Mouse (Mus musculus): ENCODE measurements around the gene Camkk2.

The Camkk2 gene

DNA sequence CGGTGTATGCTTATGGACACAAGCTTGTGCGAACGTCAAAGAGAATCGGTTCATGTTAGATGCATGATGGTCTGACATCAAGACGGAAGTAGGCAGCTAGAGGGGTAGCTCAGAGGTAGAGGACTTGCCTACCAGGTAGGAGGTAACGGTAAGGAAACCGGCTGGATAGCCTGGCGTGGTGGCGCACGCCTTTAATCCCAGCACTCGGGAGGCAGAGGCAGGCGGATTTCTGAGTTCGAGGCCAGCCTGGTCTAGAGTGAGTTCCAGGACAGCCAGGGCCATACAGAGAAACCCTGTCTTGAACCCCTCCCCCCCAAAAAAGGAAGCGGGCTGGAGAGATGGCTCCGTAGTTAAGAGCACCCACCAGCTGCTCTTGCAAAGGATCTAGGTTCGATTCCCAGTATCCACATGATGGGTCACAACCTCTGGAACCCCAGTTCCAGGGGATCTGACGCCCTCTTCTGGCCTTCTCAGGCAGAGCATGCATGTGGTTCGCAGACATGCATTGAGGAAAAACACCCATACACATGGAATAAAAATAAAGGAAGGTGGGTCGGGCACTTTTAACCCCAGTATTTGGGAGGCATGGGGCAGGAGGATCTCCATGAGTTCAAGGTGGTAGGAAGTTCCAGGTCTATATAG lies 1.7 kb upstream of the Camkk2 start:
- no peak for DNase-seq

DNA sequence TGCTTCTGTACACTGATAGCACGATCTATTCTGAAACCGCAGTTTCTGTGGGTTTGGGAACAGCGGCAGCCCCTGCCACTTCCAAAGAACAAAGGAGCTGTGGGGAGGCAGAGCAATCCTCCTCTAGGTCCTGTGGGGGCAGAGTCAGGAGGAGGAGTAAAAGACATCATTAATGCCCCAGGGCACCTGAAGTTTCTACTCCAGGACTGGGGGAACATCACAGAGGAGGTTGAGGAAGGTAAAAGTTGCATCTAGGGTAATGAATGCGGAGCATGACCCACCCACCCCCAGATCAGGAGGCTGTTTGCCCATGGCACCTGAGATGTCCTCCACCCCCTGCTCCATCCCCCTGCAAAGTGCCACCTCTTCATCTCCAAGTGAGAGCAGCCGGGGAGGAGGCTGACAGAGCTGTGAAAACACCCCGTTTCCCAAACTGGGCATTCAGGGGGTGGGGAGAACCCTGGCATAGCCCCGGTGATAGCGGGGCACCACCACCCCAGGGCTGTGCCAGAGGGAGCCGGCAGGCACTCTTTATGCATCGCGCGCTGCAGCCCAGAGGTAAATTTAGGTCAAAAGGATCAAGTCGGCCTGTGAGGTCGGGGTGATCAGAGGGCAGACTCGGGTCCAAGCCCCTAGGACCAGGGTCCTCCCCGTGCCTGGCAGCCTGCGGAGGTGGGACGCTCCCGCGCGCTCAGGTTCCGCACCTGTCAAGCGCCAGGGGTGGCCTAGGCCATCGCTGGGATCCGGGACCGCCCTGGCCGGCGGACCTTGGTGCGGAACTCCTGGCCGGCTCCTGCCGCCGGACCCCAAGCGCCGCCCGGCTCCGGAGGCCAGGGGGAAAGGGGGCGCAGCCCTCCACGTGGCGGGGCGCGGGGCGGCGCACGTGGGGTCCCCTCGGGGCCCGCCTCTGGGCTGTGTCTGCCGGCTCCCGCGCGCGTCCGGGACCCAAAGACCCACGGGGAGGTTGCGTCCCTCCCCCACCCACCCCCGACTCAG lies 680 bp downstream of the Camkk2 start:
- DNase-seq, result no peak

GRCm38 (mm10) chr5:122777322-122777721 lies 1.9 kb downstream of the Camkk2 start:
- DNase-seq, result no peak

- no peak for DNase-seq
Observed at GRCm38 (mm10) chr5:122775646-122776286, 3.4 kb downstream of the Camkk2 start.

DNA sequence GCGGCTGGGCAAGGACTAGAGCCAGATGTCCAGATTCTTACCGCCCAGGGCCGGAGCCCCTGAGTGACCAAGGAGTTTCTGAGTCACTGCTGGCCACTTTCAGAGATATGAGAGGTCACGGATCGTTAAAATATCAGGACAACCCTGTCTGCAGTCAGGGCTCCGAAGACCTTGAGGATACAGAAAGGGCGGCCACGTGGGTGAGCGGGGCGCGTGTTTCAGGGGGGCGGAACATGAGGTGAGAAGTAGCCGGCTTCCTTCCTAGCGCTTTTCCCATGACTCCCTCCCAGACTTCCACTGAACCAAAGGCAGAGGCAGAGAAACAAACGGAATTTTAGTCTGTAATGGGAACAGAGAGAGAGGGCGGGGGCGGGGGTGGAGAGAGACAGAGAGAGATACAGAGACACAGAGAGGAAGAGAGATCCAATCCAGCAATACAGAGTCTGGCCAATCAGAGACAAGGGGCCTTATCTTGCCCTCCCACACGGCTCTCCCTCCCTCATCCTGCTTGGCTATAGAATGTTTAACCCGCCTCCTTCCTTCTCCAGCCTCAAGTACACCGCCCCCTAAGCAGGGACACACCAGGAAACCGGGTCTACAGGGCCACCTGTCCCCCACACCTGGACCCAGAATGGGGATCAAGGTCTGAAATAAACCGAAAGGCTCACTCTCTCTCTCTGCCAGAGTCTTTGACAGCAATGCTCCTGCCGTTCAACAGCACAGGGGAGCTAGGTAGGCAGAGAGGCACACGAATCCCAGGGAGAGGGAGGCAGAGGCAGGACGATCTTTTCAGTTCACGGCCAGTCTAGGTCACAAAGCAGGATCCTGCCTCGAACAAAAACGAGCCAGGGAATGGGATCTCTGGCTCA lies 4.2 kb downstream of the Camkk2 start:
- DNase-seq, result no peak

GRCm38 (mm10) chr5:122773756-122774155 lies 5.5 kb downstream of the Camkk2 start:
- DNase-seq, result no peak

- DNase-seq, result no peak
Observed at GRCm38 (mm10) chr5:122771428-122771827, 7.8 kb downstream of the Camkk2 start.

DNA sequence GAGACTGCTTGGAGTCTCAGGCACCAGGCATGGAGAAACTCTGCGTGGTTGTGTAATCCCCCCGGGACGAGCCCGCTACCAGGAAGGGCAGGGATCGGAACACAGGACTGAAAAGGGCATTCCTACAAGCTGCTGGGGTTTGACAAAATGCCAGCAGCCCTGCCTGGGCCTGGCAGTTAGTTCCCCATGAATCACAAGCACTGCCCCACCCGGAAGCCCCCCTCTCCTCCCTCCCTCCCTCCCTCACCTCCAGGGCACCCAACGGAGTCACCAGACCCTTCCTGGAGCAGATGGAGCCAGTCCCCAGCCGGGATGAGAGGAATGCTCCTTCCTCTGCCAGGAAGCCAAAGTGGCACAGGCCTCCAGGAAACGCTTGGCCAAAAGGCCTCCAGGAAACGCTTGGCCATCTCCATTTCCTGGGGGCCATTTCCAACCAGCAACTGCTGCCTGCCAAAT lies 8.4 kb downstream of the Camkk2 start:
- peak; percentile 86 for DNase-seq

DNA sequence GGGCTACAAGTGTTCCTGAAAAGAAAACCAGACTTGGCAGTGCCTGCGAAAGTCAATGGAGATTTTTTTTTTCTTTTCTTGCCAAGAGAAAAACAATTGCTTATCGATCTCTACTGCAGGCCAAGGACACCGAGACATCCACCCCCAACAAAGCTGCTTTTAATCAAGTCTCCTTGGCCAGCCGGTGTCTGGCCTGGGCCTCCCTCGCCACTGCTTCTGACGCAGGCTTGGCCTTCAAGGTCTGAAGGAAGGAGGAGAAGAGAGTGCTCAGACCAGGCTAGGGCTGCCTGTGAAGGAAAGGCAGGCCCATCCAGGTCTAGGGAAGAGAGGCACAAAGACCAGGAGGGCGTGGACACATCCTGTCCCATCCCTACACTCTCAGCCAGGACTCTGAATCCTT lies 8.9 kb downstream of the Camkk2 start:
- peak; percentile 56 for DNase-seq

GRCm38 (mm10) chr5:122769101-122769568 lies 10.1 kb downstream of the Camkk2 start:
- DNase-seq, result no peak

- DNase-seq, result no peak
Observed at GRCm38 (mm10) chr5:122767283-122767682, 11.9 kb downstream of the Camkk2 start.

- DNase-seq, result peak; percentile 77
Observed at GRCm38 (mm10) chr5:122764032-122764464, 15.2 kb downstream of the Camkk2 start.

GRCm38 (mm10) chr5:122763271-122764031 lies 15.8 kb downstream of the Camkk2 start:
- no peak for DNase-seq

GRCm38 (mm10) chr5:122756680-122757079 lies 22.5 kb downstream of the Camkk2 start:
- no peak for DNase-seq

DNA sequence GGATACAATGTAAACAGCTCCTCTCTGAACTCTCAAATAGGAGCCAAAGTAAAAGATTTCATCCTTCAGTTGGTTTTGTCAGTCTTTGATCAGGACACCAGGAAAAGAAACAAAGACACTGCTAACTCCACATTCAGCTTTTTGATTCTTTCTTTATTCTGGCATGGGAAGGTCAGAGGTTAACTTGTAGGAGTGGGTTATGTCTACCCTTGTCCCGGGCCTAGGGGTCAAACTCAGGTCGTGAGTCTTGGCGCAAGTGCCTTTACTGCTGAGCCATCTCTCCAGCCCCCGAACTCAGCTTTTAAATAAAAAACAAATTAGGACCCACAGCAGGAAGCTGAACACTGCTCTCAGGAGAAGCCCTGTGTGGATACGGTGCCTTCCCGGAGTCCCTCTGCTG lies 23.1 kb downstream of the Camkk2 start:
- no peak for DNase-seq

DNA sequence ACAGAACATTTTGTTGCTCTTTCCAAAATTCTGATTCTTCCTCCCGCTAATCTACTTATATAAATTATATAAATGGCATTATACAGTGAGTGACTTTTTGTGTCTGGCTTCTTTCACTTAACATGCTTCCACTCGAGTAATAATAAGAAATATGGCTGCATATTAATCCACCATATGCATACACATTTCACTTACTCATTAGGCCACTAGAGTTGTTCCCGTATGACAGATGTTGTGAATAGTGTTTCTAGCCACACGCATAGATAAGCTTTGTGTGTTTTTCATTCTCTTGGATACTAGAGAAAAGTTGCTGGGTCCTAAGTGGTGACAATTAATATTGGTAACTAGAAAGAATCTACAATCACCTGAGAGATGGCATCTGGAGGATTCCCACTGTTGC lies 23.6 kb downstream of the Camkk2 start:
- no peak for DNase-seq

DNA sequence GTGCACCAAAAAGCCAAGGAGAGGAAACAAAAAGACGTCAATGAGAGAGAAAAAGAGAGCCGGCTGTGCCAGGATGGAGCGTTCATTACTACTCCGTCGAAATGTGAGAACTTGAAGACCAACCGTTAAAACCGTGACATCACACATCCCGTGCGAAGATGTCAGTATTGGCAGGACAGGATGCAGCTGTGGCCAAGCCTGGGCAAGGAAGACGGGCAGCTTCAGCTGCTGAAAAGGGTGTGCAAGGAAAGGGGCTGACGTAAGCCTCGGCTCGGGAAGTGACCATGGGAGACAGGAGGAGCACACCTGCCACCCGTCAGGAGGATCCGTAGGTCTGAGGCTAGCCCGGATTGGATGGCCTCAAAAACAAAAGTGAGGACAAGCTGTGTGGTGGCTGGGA lies 24.7 kb downstream of the Camkk2 start:
- peak; percentile 41 for DNase-seq

DNA sequence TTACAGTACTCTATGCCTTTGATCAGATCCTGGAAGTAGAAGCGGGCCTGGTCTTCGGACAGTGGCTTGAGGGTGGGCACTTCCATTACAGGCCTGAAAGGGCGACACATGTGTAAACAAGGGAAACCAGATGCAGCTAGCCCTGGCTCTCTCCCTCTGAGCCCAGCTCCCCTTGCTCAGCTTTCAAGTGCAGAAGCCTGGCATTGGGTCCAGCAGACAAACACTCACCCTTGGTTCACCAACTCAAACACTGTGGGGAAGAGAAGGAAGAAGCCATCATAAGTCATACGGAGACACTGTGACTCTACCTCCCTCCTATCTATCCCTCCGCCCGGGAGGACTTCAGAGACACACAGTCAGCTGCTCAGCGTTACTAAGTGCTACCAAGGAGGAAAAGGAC lies 31.3 kb downstream of the Camkk2 start:
- peak; percentile 88 for DNase-seq

DNA sequence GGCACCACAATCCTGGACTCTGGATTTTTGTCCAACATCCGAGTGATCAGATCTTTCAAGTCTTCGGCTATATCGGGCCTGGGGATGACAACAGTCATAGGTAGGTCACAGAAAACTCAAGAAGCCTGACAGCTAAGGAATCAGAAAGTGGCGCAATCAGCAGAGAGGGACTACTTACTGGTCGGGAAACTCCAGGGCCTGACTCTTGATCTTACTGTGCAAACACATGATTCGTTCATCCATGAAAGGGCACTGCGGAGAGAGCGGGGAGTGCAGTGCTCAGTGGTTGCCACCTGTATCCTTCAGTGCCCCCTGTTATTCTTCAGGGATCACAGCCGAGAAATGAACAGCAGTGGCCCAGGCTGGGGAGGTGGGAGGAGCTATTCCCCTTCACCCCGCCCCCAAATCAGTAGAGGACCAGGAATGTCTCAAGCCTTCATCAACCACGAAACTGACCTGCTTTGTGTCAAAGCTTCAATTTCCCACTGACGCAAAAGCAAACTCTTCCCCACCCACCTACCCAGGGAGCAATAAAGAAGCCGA lies 35.3 kb downstream of the Camkk2 start:
- no peak for DNase-seq

DNA sequence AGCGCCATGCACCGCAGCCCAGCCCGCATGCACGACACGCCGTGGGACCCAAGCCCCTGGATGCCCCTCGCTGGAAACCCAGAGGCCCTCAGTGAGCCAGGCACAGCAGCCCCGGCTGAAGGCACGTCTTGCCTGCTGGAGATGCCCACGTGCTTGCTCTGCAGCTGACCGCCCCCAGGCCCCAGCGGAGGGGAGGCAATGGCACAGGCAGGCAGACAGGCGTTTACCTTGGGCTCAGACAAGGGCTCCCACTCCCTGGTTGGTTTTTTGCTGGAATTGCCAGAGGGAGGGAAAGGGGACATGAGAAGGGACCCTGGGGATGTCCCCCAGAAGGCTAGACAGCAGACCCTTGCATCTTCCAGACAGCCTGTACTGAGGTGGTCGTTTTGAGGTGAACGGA lies 42.4 kb downstream of the Camkk2 start:
- no peak for DNase-seq

- no peak for DNase-seq
Observed at GRCm38 (mm10) chr5:122735853-122736252, 43.4 kb downstream of the Camkk2 start.

Data from lung, postnatal 10 days (tissue).